9 mouse cellular contexts compared by ENCODE assay signal in genomic region chr17:24151382-24151781, GRCm38 (mm10). TPM values are rescaled to one million over a fixed set of nuclear protein-coding genes. Genes with fewer than 3 reads are reported as not detected.
DNase-seq lines count a peak whose midpoint lies in the region; ATAC-seq and TF ChIP-seq lines count a peak whose summit lies in the region.
"Had no signal": no experiment of that assay in that cellular context is flagged by ENCODE, and none has a peak within 500 bp of the region (broad histone marks: within the 10 kb centered on the region; RNA-seq: fewer than 3 reads in every experiment).

No protein-coding gene starts in this region.

- peak overlapping the region; percentile 86 for H3K4me2 ChIP-seq in heart, embryonic 11.5 days
- peak overlapping the region; percentile 62 for H3K4me2 ChIP-seq in hindbrain, embryonic 12.5 days (replicated peaks)
- peak overlapping the region; percentile 91 for H3K4me2 ChIP-seq in liver, postnatal 0 days (ENCODE audit: low read depth, low read length)

- H3K27me3 ChIP-seq in heart, embryonic 11.5 days (ENCODE audit: control insufficient read depth, insufficient read depth, low read length) = no peaks in the 10 kb centered on the region
- no peaks in the 10 kb centered on the region for H3K27me3 ChIP-seq in hindbrain, embryonic 12.5 days
- no peaks in the 10 kb centered on the region for H3K27me3 ChIP-seq in liver, postnatal 0 days (ENCODE audit: insufficient read depth, low read length)

- ATAC-seq in heart, embryonic 11.5 days (replicated peaks; ENCODE audit: insufficient number of reproducible peaks, low FRiP score, low TSS enrichment) = no peak
- no peak for ATAC-seq in hindbrain, embryonic 12.5 days (ENCODE audit: low FRiP score)
- no peak for ATAC-seq in liver, postnatal 0 days

- H3K36me3 ChIP-seq in heart, embryonic 11.5 days (ENCODE audit: control insufficient read depth, insufficient read depth, low read length) = no peaks in the 10 kb centered on the region; the same call in 1 of the 2 replicates
- H3K36me3 ChIP-seq in hindbrain, embryonic 12.5 days = 0 out of 2 replicates have a peak, but pooled peaks cover 8% of the 10 kb centered on the region
- H3K36me3 ChIP-seq in liver, postnatal 0 days (replicated peaks; ENCODE audit: insufficient read depth, low read length) = 0 out of 2 replicates have a peak, but pooled peaks cover 1% of the 10 kb centered on the region

- TF ChIP-seq EP300 in liver, postnatal 0 days (IDR thresholded peaks at IDR 0.05; ENCODE audit: low read depth) = no peak

- H3K27ac ChIP-seq in heart, embryonic 11.5 days (ENCODE audit: low read depth, low read length) = no peak overlapping the region
- H3K27ac ChIP-seq in hindbrain, embryonic 12.5 days = no peak overlapping the region
- H3K27ac ChIP-seq in liver, postnatal 0 days (ENCODE audit: low read depth) = peak overlapping the region; percentile 82; the same call in 1 of the 2 replicates

- no peak for DNase-seq in heart, postnatal 4 days
- peak; percentile 59 for DNase-seq in ES-CJ7 (ENCODE audit: low read depth, low spot score)
- DNase-seq in liver, postnatal 0 days = no peak
- DNase-seq in adrenal gland, adult (ENCODE audit: inconsistent age in 2 of 2, low spot score in 1 of 2) = no peak
- no peak for DNase-seq in ovary, postnatal 10 days (ENCODE audit: low spot score)
- no peak for DNase-seq in testis, postnatal 10 days (ENCODE audit: low spot score)

- H3K4me3 ChIP-seq in heart, embryonic 11.5 days (ENCODE audit: low read depth, low read length) = peak overlapping the region; percentile 45
- no peak overlapping the region for H3K4me3 ChIP-seq in hindbrain, embryonic 12.5 days
- peak overlapping the region; percentile 53 for H3K4me3 ChIP-seq in liver, postnatal 0 days (ENCODE audit: low read depth, low read length)

- no peak for TF ChIP-seq CTCF in liver, postnatal 0 days (IDR thresholded peaks at IDR 0.05; ENCODE audit: low read depth)

- no peaks in the 10 kb centered on the region for H3K9me3 ChIP-seq in heart, embryonic 11.5 days (replicated peaks; ENCODE audit: control insufficient read depth, low read length)
- H3K9me3 ChIP-seq in hindbrain, embryonic 12.5 days (replicated peaks) = no peaks in the 10 kb centered on the region
- no peaks in the 10 kb centered on the region for H3K9me3 ChIP-seq in liver, postnatal 0 days (ENCODE audit: low read length)

- H3K4me1 ChIP-seq in heart, embryonic 11.5 days (ENCODE audit: control insufficient read depth, insufficient read depth, low read length) = peaks cover 7% of the 10 kb centered on the region
- peaks cover 9% of the 10 kb centered on the region for H3K4me1 ChIP-seq in hindbrain, embryonic 12.5 days
- H3K4me1 ChIP-seq in liver, postnatal 0 days (ENCODE audit: insufficient read depth) = peaks cover 25% of the 10 kb centered on the region

- 11% methylated on average over 7 of the region's 7 CpGs for WGBS in heart, embryonic 11.5 days (ENCODE audit: insufficient replicate concordance)
- 21% methylated on average over 7 of the region's 7 CpGs for WGBS in hindbrain, embryonic 12.5 days
- WGBS in liver, postnatal 0 days (ENCODE audit: insufficient replicate concordance) = 26% methylated on average over 7 of the region's 7 CpGs

- peak overlapping the region; percentile 69 for H3K9ac ChIP-seq in heart, embryonic 11.5 days (ENCODE audit: low read depth, low read length)
- H3K9ac ChIP-seq in hindbrain, embryonic 12.5 days = no peak overlapping the region
- peak overlapping the region; percentile 64 for H3K9ac ChIP-seq in liver, postnatal 0 days (replicated peaks)

RNA-seq across cellular contexts. Expression of gene Pdpk1, which starts 0.7 kb away (rescaled TPM):
- polyA plus RNA-seq in heart, embryonic 11.5 days (2014; fragmentation: Nextera tagmentation; extraction: Ambion mirVana) = 45.2 and 45.9 TPM in 2 replicates
- 10 to 100 TPM; 62.1 to 62.6 TPM for total RNA-seq in heart, postnatal 4 days (2021)
- 55.2 and 56.7 TPM in 2 replicates for polyA plus RNA-seq in hindbrain, embryonic 12.5 days (2016; fragmentation: Nextera tagmentation; extraction: Ambion mirVana)
- polyA plus RNA-seq in liver, postnatal 0 days (2015; fragmentation: Nextera tagmentation; extraction: Ambion mirVana) = 19.3 and 20.5 TPM in 2 replicates

RNA-seq across cellular contexts. Expression of gene Amdhd2, which starts 12.2 kb away (rescaled TPM):
- polyA plus RNA-seq in heart, embryonic 11.5 days (2014; fragmentation: Nextera tagmentation; extraction: Ambion mirVana) = 28.3 and 31.0 TPM in 2 replicates
- 10 to 100 TPM; 19.5 to 19.6 TPM for total RNA-seq in heart, postnatal 4 days (2021)
- 35.6 and 41.2 TPM in 2 replicates for polyA plus RNA-seq in hindbrain, embryonic 12.5 days (2016; fragmentation: Nextera tagmentation; extraction: Ambion mirVana)
- polyA plus RNA-seq in liver, postnatal 0 days (2015; fragmentation: Nextera tagmentation; extraction: Ambion mirVana) = 18.5 and 20.0 TPM in 2 replicates

RNA-seq across cellular contexts. Expression of gene Atp6v0c, which starts 18.1 kb away (rescaled TPM):
- polyA plus RNA-seq in heart, embryonic 11.5 days (2014; fragmentation: Nextera tagmentation; extraction: Ambion mirVana) = 552 and 561 TPM in 2 replicates
- 100 to 1,000 TPM; 291 to 298 TPM for total RNA-seq in heart, postnatal 4 days (2021)
- polyA plus RNA-seq in hindbrain, embryonic 12.5 days (2016; fragmentation: Nextera tagmentation; extraction: Ambion mirVana) = 558 and 595 TPM in 2 replicates
- 422 and 445 TPM in 2 replicates for polyA plus RNA-seq in liver, postnatal 0 days (2015; fragmentation: Nextera tagmentation; extraction: Ambion mirVana)

RNA-seq across cellular contexts. Expression of gene Tbc1d24, which starts 54.0 kb away (rescaled TPM):
- polyA plus RNA-seq in heart, embryonic 11.5 days (2014; fragmentation: Nextera tagmentation; extraction: Ambion mirVana) = 4.0 and 5.2 TPM in 2 replicates
- 10 to 100 TPM in 1 of 2 experiments, 1 to 10 TPM in 1; 9.6 to 10.9 TPM for total RNA-seq in heart, postnatal 4 days (2021)
- polyA plus RNA-seq in hindbrain, embryonic 12.5 days (2016; fragmentation: Nextera tagmentation; extraction: Ambion mirVana) = 13.5 and 17.0 TPM in 2 replicates
- 2.0 and 4.2 TPM in 2 replicates for polyA plus RNA-seq in liver, postnatal 0 days (2015; fragmentation: Nextera tagmentation; extraction: Ambion mirVana)

RNA-seq across cellular contexts. Expression of gene Ntn3, which starts 57.9 kb away (rescaled TPM):
- 2.0 TPM in 2 replicates for polyA plus RNA-seq in heart, embryonic 11.5 days (2014; fragmentation: Nextera tagmentation; extraction: Ambion mirVana)
- 1 to 10 TPM; 2.3 to 2.4 TPM for total RNA-seq in heart, postnatal 4 days (2021)
- polyA plus RNA-seq in hindbrain, embryonic 12.5 days (2016; fragmentation: Nextera tagmentation; extraction: Ambion mirVana) = 10.9 and 12.1 TPM in 2 replicates
- 0.37 and 0.45 TPM in 2 replicates for polyA plus RNA-seq in liver, postnatal 0 days (2015; fragmentation: Nextera tagmentation; extraction: Ambion mirVana)
- total RNA-seq: monocyte, adult 5-6 weeks had no signal
